Mouse (Mus musculus) embryonic fibroblast, embryonic 13.5 days (primary cell): ENCODE measurements at regions not wholly inside any gene's neighbourhood (a gene's known extent, or its start where the extent isn't known, plus 50 kb on each side); places are given as distances from the start of the nearest gene placed in this dataset.

Source experiments
- CTCF ChIP-seq: IDR thresholded peaks from 2 replicates; pipeline ENCODE4 v1.5.1; 2011; ENCODE audit warnings: mild to moderate bottlenecking, control low read depth, low read length, moderate library complexity, borderline replicate concordance; ENCODE audit not compliant: insufficient read depth
- POLR2A ChIP-seq: IDR thresholded peaks from 2 replicates; pipeline ENCODE4 v1.6.1; 2011; ENCODE audit warnings: low read depth, mild to moderate bottlenecking, control low read depth, low read length, moderate library complexity

DNA sequence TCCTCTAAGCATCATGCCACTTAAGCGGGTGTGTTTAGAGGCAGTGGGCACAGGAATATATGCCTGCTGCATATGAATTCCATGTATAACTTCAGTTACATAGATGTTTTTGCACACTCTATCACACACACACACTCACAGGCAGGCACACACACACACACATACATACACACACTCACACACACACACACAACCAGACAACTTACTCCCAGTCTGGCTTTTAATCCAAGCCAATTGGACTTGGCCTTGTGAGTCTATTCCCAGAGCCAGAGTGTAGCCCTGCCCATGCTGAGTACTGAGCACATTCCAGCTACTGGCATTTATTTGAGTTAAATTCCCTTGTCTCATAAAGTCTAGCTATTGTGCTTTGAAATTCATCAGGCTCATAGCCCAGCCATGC lies 357.7 kb downstream of the Lmx1a start:
- TF ChIP-seq CTCF, result no peak
- no peak for TF ChIP-seq POLR2A
